Mouse (Mus musculus) CH12.LX (cell line): ENCODE data around the gene Spata20. TPM values are rescaled to one million over a fixed set of nuclear protein-coding genes. Genes with fewer than 3 reads are reported as not detected.
A peak's percentile ranks its signal among the peaks of the same experiment; 100 is the strongest.

Experiments used
- DNase-seq: peaks from one replicate; pipeline ENCODE4 v3.0.0-alpha.2; 2013; ENCODE audit errors: extremely low read depth
- H3K27ac ChIP-seq: 2 replicates; pipeline ENCODE4 v1.5.1; 2012; ENCODE audit warnings: low read depth, mild to moderate bottlenecking, control low read depth, moderate library complexity; ENCODE audit not compliant: insufficient read depth
- H3K27me3 ChIP-seq: replicated peaks from 2 replicates; pipeline ENCODE3; 2012; ENCODE audit warnings: inconsistent platforms
- H3K36me3 ChIP-seq, 2 experiments: replicated peaks in 1 of 2; 2 replicates each; pipeline versions ENCODE3 to v1.6.1; 2012; ENCODE audit warnings: inconsistent platforms in 1 of 2, low read length in 1 of 2, mild to moderate bottlenecking in 1 of 2, mixed read lengths in 1 of 2, moderate library complexity in 1 of 2; ENCODE audit not compliant: control insufficient read depth in 1 of 2, insufficient read depth in 1 of 2
- H3K4me1 ChIP-seq, 2 experiments: 2 replicates each; pipeline ENCODE4 v1.6.1; 2012; ENCODE audit warnings: inconsistent platforms in 1 of 2, moderate library complexity in 1 of 2; ENCODE audit not compliant: insufficient read depth in 2 of 2, control insufficient read depth in 1 of 2
- H3K4me2 ChIP-seq: 2 replicates; pipeline ENCODE4 v1.6.1; 2012; ENCODE audit warnings: low read depth, mild to moderate bottlenecking, control low read depth; ENCODE audit not compliant: poor library complexity, insufficient read depth, severe bottlenecking
- H3K4me3 ChIP-seq, 3 experiments: fragments of 150-350 bp in 1 of 3; sonication (generic) in 1 of 3; replicated peaks in 1 of 3; 2 replicates each; pipeline versions ENCODE3 to v1.5.1; 2011 to 2012; ENCODE audit warnings: low read depth in 2 of 3, low read length in 2 of 3, mild to moderate bottlenecking in 2 of 3, moderate library complexity in 2 of 3, control low read depth in 1 of 3, improper control_type of control experiment in 1 of 3, inconsistent platforms in 1 of 3, mixed read lengths in 1 of 3; ENCODE audit not compliant: poor library complexity in 1 of 3
- H3K79me2 ChIP-seq: replicated peaks from 2 replicates; pipeline ENCODE4 v1.6.1; 2012; ENCODE audit warnings: mild to moderate bottlenecking, moderate library complexity; ENCODE audit not compliant: control insufficient read depth, poor library complexity, insufficient read depth, severe bottlenecking; ENCODE audit errors: extremely low read depth
- H3K9ac ChIP-seq: 2 replicates; pipeline ENCODE4 v1.6.1; 2012; ENCODE audit warnings: low read depth, mild to moderate bottlenecking, control low read depth, moderate library complexity; ENCODE audit not compliant: insufficient read depth
- H3K9me3 ChIP-seq: replicated peaks from 2 replicates; pipeline ENCODE3; 2012; ENCODE audit warnings: low read length, inconsistent platforms, mixed read lengths
- CHD1 ChIP-seq: IDR thresholded peaks from 2 replicates; pipeline ENCODE4 v1.6.1; 2012; ENCODE audit warnings: low read depth, low read length, improper control_type of control experiment, inconsistent platforms
- ETS1 ChIP-seq: conservative IDR thresholded peaks from 2 replicates; pipeline ENCODE4 v1.6.1; 2012; ENCODE audit warnings: low read depth, mild to moderate bottlenecking, inconsistent platforms, low read length, improper control_type of control experiment, moderate library complexity
- HCFC1 ChIP-seq: IDR thresholded peaks from 2 replicates; pipeline ENCODE4 v1.6.1; 2012; ENCODE audit warnings: low read depth, mild to moderate bottlenecking, inconsistent platforms, low read length, improper control_type of control experiment
- JUN ChIP-seq: IDR thresholded peaks from 2 replicates; pipeline ENCODE4 v1.6.1; 2011; ENCODE audit warnings: low read depth, mild to moderate bottlenecking, low read length, improper control_type of control experiment, moderate library complexity; ENCODE audit not compliant: insufficient read depth
- KAT2A ChIP-seq: IDR thresholded peaks from 2 replicates; pipeline ENCODE4 v1.6.1; 2012; ENCODE audit warnings: low read length, improper control_type of control experiment, inconsistent platforms; ENCODE audit not compliant: insufficient replicate concordance
- MAFK ChIP-seq: IDR thresholded peaks from 2 replicates; pipeline ENCODE4 v1.6.1; 2011; ENCODE audit warnings: low read length, improper control_type of control experiment; ENCODE audit not compliant: insufficient replicate concordance
- POLR2A ChIP-seq: IDR thresholded peaks from 2 replicates; pipeline ENCODE4 v1.6.1; 2011; ENCODE audit warnings: low read depth, mild to moderate bottlenecking, improper control_type of control experiment, low read length
- SIN3A ChIP-seq: IDR thresholded peaks from 2 replicates; pipeline ENCODE4 v1.6.1; 2012; ENCODE audit warnings: low read length, improper control_type of control experiment, inconsistent platforms
- SMC3 ChIP-seq: IDR thresholded peaks from 2 replicates; pipeline ENCODE4 v1.6.1; 2011; ENCODE audit warnings: low read depth, low read length, improper control_type of control experiment
- UBTF ChIP-seq: IDR thresholded peaks from 2 replicates; pipeline ENCODE4 v1.6.1; 2012; ENCODE audit warnings: low read depth, mild to moderate bottlenecking, inconsistent platforms, low read length, improper control_type of control experiment, moderate library complexity
- USF1 ChIP-seq: IDR thresholded peaks from 2 replicates; pipeline ENCODE4 v1.6.1; 2014; ENCODE audit warnings: low read depth, mild to moderate bottlenecking, inconsistent platforms, low read length, improper control_type of control experiment
- USF2 ChIP-seq: conservative IDR thresholded peaks from 2 replicates; pipeline ENCODE4 v1.6.1; 2011; ENCODE audit warnings: low read depth, low read length, improper control_type of control experiment
- ZNF384 ChIP-seq: IDR thresholded peaks from 2 replicates; pipeline ENCODE4 v1.6.1; 2012; ENCODE audit warnings: low read depth, low read length, improper control_type of control experiment, inconsistent platforms
- dilution Hi-C: fragments of 300-500 bp; cut with MboI; formaldehyde crosslinking; loops from 2 replicates; pipeline ENCODE4 v1.14.3; 2020; ENCODE audit warnings: low sequenced_read_pairs; ENCODE audit not compliant: extremely low pct_unique_long_range_greater_than_20kb, extremely low pct_ligation_motif_present
- in situ Hi-C: fragments of 300-500 bp; cut with MboI; formaldehyde crosslinking; loops from 3 replicates; pipeline ENCODE4 v1.14.3; 2019; ENCODE audit warnings: low sequenced_read_pairs, low pct_ligation_motif_present, low pct_unique_long_range_greater_than_20kb, mixed read lengths
- polyA plus RNA-seq: library from polyadenylated mRNA; unstranded; fragments of >175 nt; gene quantifications from 2 replicates; pipeline ENCODE4 v1.2.1, GENCODE M21; 2012; ENCODE audit warnings: low read depth; ENCODE audit not compliant: insufficient read length
- total RNA-seq, 2 experiments: library from RNA; depleted of rRNA; stranded (reverse); fragments of 300-350 nt in 1 of 2; fragments of >200 nt in 1 of 2; gene quantifications; 2 replicates each; pipeline ENCODE4 v1.2.3; 2012 to 2014

Gene Spata20
- total and polyA plus RNA-seq, 3 experiments: not detected

DNA sequence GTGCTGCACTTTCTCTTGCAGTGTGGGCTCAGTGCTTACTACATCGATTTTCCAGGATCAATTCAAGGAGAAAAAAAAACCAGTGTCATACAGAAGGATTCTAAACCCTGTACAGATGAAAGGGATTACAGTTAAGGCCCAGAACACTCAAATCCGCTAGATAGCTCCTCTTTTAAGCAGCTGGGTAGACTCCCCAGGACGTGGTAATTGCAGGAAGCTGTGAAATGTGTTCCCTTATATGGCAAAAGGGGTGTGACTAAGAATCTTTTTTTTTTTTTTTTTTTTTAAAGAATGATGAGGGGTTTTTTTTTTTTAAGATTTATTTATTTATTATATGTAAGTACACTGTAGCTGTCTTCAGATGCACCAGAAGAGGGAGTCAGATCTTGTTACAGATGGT is 42.9 kb upstream of the Spata20 start:
- Histone ChIP-seq H3K9ac (no peak overlapping the region), H3K27me3 (no peaks in the 10 kb centered on the region), H3K9me3 (no peaks in the 10 kb centered on the region), H3K27ac (no peak overlapping the region), H3K79me2 (no peaks in the 10 kb centered on the region), H3K36me3 (no peaks in the 10 kb centered on the region), H3K4me2 (no peak overlapping the region), H3K4me1 (peaks cover 5 to 16% of the 10 kb centered on the region in 2 experiments), H3K4me3 (no peak overlapping the region)
- in situ Hi-C loops (no loop called here), dilution Hi-C loops (no loop called here)
- no peak for DNase-seq
- TF ChIP-seq ZNF384: peak; percentile 71
- no peak for TF ChIP-seq USF1

DNA sequence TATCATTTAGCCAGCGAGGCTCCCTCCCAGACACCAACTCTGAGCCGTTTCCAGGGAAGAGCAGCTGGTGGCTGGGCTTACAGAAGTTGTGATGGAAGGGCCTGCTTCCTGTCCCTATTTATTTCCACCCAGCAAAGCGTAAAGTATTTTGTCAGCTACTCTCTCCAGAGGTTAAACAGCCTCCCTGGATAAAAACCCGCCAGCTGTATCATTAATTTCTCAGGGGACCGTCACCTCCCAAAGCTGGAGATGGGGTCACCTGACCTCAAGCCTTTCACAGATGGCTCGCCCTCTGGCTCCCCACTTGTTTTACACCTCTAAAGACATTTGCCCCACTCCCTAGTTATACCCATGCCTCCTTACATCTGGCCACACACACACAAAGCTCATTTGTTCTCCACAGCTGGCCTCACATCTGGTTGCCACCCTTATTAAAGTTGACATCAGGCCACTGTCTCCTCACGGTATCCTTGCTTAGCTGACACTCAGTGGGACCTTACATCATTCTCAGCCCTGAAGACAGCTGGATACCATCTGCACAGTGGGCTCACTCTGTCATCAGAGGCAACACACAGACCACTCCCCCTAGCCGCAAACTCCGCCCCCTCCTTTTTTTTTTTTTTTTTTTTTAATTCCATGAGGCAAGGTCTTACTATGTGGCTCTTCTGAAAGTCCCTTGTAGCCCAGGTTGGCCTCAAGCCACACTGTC is 40.3 kb upstream of the Spata20 start:
- no peak overlapping the region for H3K9ac ChIP-seq
- no peaks in the 10 kb centered on the region for H3K79me2 ChIP-seq
- peaks cover 8 to 24% of the 10 kb centered on the region in 2 experiments for H3K4me1 ChIP-seq
- H3K27me3 ChIP-seq: peaks cover 2% of the 10 kb centered on the region
- peak; percentile 37 for TF ChIP-seq ETS1
- TF ChIP-seq ZNF384: peak; percentile 94
- no peak for TF ChIP-seq USF2
- TF ChIP-seq KAT2A: no peak
- TF ChIP-seq UBTF: no peak
- TF ChIP-seq HCFC1: no peak
- TF ChIP-seq MAFK: no peak
- no peak for TF ChIP-seq JUN
- TF ChIP-seq SMC3: no peak
- no peak for TF ChIP-seq SIN3A
- TF ChIP-seq CHD1: no peak
- no peak for TF ChIP-seq POLR2A
- TF ChIP-seq, all 38 proteins: peak for 2
- in situ Hi-C loops (no loop called here), dilution Hi-C loops (no loop called here)
- H3K4me2 ChIP-seq: no peak overlapping the region
- H3K4me3 ChIP-seq: no peak overlapping the region
- no peaks in the 10 kb centered on the region for H3K36me3 ChIP-seq
- no peaks in the 10 kb centered on the region for H3K9me3 ChIP-seq
- H3K27ac ChIP-seq: no peak overlapping the region
- peak; percentile 49 for DNase-seq
